Mouse (Mus musculus): ENCODE measurements around the gene Twf2. TPM values are rescaled to one million over a fixed set of nuclear protein-coding genes. Genes with fewer than 3 reads are reported as not detected.

The Twf2 gene
- polyA plus RNA-seq (2014; fragmentation: Nextera tagmentation; extraction: Ambion mirVana), result 61.3 and 65.5 TPM in 2 replicates

- no peaks in the 10 kb centered on the region for H3K36me3 ChIP-seq (ENCODE audit: control insufficient read depth, insufficient read depth, low read length)
- peak; percentile 88 for ATAC-seq (replicated peaks; ENCODE audit: low FRiP score)
- peaks cover 3% of the 10 kb centered on the region; the same call in 1 of the 2 replicates for H3K4me1 ChIP-seq (replicated peaks; ENCODE audit: control insufficient read depth, insufficient read depth, low read length)
- no peaks in the 10 kb centered on the region for H3K27me3 ChIP-seq (ENCODE audit: control insufficient read depth, insufficient read depth, low read length)
- H3K9me3 ChIP-seq (ENCODE audit: control insufficient read depth, low read length), result no peaks in the 10 kb centered on the region
- 1% methylated on average over 61 of the region's 61 CpGs for WGBS
- peak within 1 kb of the TSS; percentile 79 for H3K9ac ChIP-seq (ENCODE audit: low read length)
- peak within 1 kb of the TSS; percentile 12; the same call in 1 of the 2 replicates for H3K27ac ChIP-seq (ENCODE audit: low read depth, low read length)
- peak within 1 kb of the TSS; percentile 59 for H3K4me3 ChIP-seq (ENCODE audit: low read depth, low read length)
- peak; percentile 96 for DNase-seq (ENCODE audit: low spot score)
- H3K4me2 ChIP-seq (ENCODE audit: low read depth, low read length, severe bottlenecking), result peak within 1 kb of the TSS; percentile 76
These were observed at the start of gene Twf2 for GRCm38 (mm10) chr9:106202819-106203636. Gene Twf2 (plus strand): TSS chr9:106203108.

DNA sequence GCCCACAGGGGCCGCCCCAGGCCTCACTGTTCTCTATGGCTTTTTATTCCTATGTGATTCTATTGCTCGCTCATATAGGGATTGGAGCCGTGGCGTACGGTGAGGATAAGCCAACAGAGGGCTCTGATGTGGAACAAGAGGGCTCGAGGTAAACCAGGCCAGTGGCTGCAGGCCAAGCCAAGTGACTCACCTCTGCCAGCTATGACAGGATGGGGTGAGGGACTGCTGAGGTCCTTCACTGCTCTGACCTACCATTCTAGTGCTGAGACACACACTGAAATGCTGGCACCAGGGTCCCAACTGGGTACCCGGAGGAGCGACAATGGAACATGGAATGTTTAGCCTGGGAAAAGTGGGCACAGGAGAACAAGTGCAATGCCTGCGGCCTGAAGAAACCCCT is 48.8 kb upstream of the Twf2 start:
- no peak for DNase-seq (ENCODE audit: low spot score)
- H3K27ac ChIP-seq (ENCODE audit: low read depth, low read length), result no peak overlapping the region

GRCm38 (mm10) chr9:106156419-106156818 is 46.5 kb upstream of the Twf2 start:
- no peak overlapping the region for H3K4me3 ChIP-seq (ENCODE audit: low read depth, low read length)
- no peaks in the 10 kb centered on the region for H3K27me3 ChIP-seq (ENCODE audit: control insufficient read depth, insufficient read depth, low read length)
- no peak overlapping the region for H3K4me2 ChIP-seq (ENCODE audit: low read depth, low read length, severe bottlenecking)
- peak; percentile 85 for DNase-seq (ENCODE audit: low spot score)
- H3K36me3 ChIP-seq (ENCODE audit: control insufficient read depth, insufficient read depth, low read length), result peaks cover 5% of the 10 kb centered on the region; the same call in 1 of the 2 replicates
- no peak overlapping the region for H3K27ac ChIP-seq (ENCODE audit: low read depth, low read length)
- 51% methylated on average over 5 of the region's 5 CpGs for WGBS
- no peaks in the 10 kb centered on the region for H3K9me3 ChIP-seq (ENCODE audit: control insufficient read depth, low read length)
- H3K9ac ChIP-seq (ENCODE audit: low read length), result 0 out of 2 replicates have a peak overlapping the region, but pooled peaks have one; percentile 24
- H3K4me1 ChIP-seq (replicated peaks; ENCODE audit: control insufficient read depth, insufficient read depth, low read length), result peaks cover 7% of the 10 kb centered on the region; the same call in 1 of the 2 replicates
- ATAC-seq (replicated peaks; ENCODE audit: low FRiP score), result peak; percentile 71

More for the DNA sequence above, 48.8 kb upstream of the Twf2 start:
- Histone ChIP-seq H3K9me3 (ENCODE audit: control insufficient read depth, low read length) (no peaks in the 10 kb centered on the region), H3K36me3 (ENCODE audit: control insufficient read depth, insufficient read depth, low read length) (peaks cover 5% of the 10 kb centered on the region; the same call in 1 of the 2 replicates), H3K4me2 (ENCODE audit: low read depth, low read length, severe bottlenecking) (no peak overlapping the region), H3K27me3 (ENCODE audit: control insufficient read depth, insufficient read depth, low read length) (0 out of 2 replicates have a peak, but pooled peaks cover 2% of the 10 kb centered on the region), H3K4me3 (ENCODE audit: low read depth, low read length) (no peak overlapping the region), H3K4me1 (replicated peaks; ENCODE audit: control insufficient read depth, insufficient read depth, low read length) (peaks cover 12% of the 10 kb centered on the region; the same call in 1 of the 2 replicates), H3K9ac (ENCODE audit: low read length) (no peak overlapping the region)
- 87% methylated on average over 9 of the region's 9 CpGs for WGBS
- no peak for ATAC-seq (replicated peaks; ENCODE audit: low FRiP score)

GRCm38 (mm10) chr9:106156921-106157622 is 45.8 kb upstream of the Twf2 start:
- peak; percentile 11; the same call in 1 of the 2 replicates for ATAC-seq (replicated peaks; ENCODE audit: low FRiP score)
- WGBS, result 80% methylated on average over 21 of the region's 21 CpGs
- peaks cover 6% of the 10 kb centered on the region; the same call in 1 of the 2 replicates for H3K4me1 ChIP-seq (replicated peaks; ENCODE audit: control insufficient read depth, insufficient read depth, low read length)
- no peak overlapping the region for H3K27ac ChIP-seq (ENCODE audit: low read depth, low read length)
- no peaks in the 10 kb centered on the region for H3K27me3 ChIP-seq (ENCODE audit: control insufficient read depth, insufficient read depth, low read length)
- no peak overlapping the region for H3K4me3 ChIP-seq (ENCODE audit: low read depth, low read length)
- peak; percentile 63 for DNase-seq (ENCODE audit: low spot score)
- H3K9ac ChIP-seq (ENCODE audit: low read length), result no peak overlapping the region; the same call in 1 of the 2 replicates
- H3K9me3 ChIP-seq (ENCODE audit: control insufficient read depth, low read length), result no peaks in the 10 kb centered on the region
- peaks cover 4% of the 10 kb centered on the region; the same call in 1 of the 2 replicates for H3K36me3 ChIP-seq (ENCODE audit: control insufficient read depth, insufficient read depth, low read length)
- H3K4me2 ChIP-seq (ENCODE audit: low read depth, low read length, severe bottlenecking), result no peak overlapping the region

DNA sequence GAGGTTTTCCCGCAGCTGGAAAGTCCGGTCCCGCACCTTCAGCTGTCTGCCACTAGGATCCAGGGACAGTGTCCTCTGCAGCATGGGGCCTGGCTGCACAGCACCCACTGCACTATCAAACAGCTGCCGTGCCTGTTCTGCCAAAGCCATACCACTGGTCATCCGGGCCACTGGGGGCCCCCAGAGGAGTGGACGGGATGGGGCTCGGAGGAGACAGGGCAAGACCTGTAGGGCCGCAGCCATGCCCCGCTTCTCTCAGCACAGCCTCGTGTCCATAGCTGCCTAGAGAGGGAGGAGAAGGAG is 45.3 kb upstream of the Twf2 start:
- WGBS, result 79% methylated on average over 10 of the region's 10 CpGs
- Histone ChIP-seq H3K27me3 (ENCODE audit: control insufficient read depth, insufficient read depth, low read length) (no peaks in the 10 kb centered on the region), H3K4me2 (ENCODE audit: low read depth, low read length, severe bottlenecking) (no peak overlapping the region), H3K9ac (ENCODE audit: low read length) (no peak overlapping the region), H3K9me3 (ENCODE audit: control insufficient read depth, low read length) (no peaks in the 10 kb centered on the region), H3K4me3 (ENCODE audit: low read depth, low read length) (no peak overlapping the region), H3K36me3 (ENCODE audit: control insufficient read depth, insufficient read depth, low read length) (no peaks in the 10 kb centered on the region; the same call in 1 of the 2 replicates), H3K27ac (ENCODE audit: low read depth, low read length) (no peak overlapping the region), H3K4me1 (replicated peaks; ENCODE audit: control insufficient read depth, insufficient read depth, low read length) (peaks cover 6% of the 10 kb centered on the region; the same call in 1 of the 2 replicates)
- DNase-seq (ENCODE audit: low spot score) (no peak), ATAC-seq (replicated peaks; ENCODE audit: low FRiP score) (no peak)

- Histone ChIP-seq H3K27me3 (ENCODE audit: control insufficient read depth, insufficient read depth, low read length) (no peaks in the 10 kb centered on the region), H3K27ac (ENCODE audit: low read depth, low read length) (no peak within 1 kb of the TSS), H3K9me3 (ENCODE audit: control insufficient read depth, low read length) (no peaks in the 10 kb centered on the region), H3K4me2 (ENCODE audit: low read depth, low read length, severe bottlenecking) (no peak within 1 kb of the TSS), H3K36me3 (ENCODE audit: control insufficient read depth, insufficient read depth, low read length) (no peaks in the 10 kb centered on the region; the same call in 1 of the 2 replicates), H3K9ac (ENCODE audit: low read length) (no peak within 1 kb of the TSS; the same call in 1 of the 2 replicates), H3K4me1 (replicated peaks; ENCODE audit: control insufficient read depth, insufficient read depth, low read length) (peaks cover 6% of the 10 kb centered on the region; the same call in 1 of the 2 replicates), H3K4me3 (ENCODE audit: low read depth, low read length) (no peak within 1 kb of the TSS)
- ATAC-seq (replicated peaks; ENCODE audit: low FRiP score) (no peak), DNase-seq (ENCODE audit: low spot score) (no peak)
- WGBS, result 83% methylated on average over 6 of the region's 6 CpGs
These were observed 44.8 kb upstream of the Twf2 start, which contains the start of gene Glyctk for GRCm38 (mm10) chr9:106158037-106158491. Gene Glyctk (minus strand): TSS chr9:106158138.

- WGBS, result 85% methylated on average over 9 of the region's 9 CpGs
- peak; percentile 55 for DNase-seq (ENCODE audit: low spot score)
- Histone ChIP-seq H3K36me3 (ENCODE audit: control insufficient read depth, insufficient read depth, low read length) (no peaks in the 10 kb centered on the region), H3K4me1 (replicated peaks; ENCODE audit: control insufficient read depth, insufficient read depth, low read length) (peaks cover 6% of the 10 kb centered on the region; the same call in 1 of the 2 replicates), H3K27ac (ENCODE audit: low read depth, low read length) (no peak overlapping the region), H3K4me2 (ENCODE audit: low read depth, low read length, severe bottlenecking) (no peak overlapping the region; the same call in 1 of the 2 replicates), H3K9ac (ENCODE audit: low read length) (no peak overlapping the region), H3K27me3 (ENCODE audit: control insufficient read depth, insufficient read depth, low read length) (no peaks in the 10 kb centered on the region), H3K9me3 (ENCODE audit: control insufficient read depth, low read length) (no peaks in the 10 kb centered on the region), H3K4me3 (ENCODE audit: low read depth, low read length) (0 out of 2 replicates have a peak overlapping the region, but pooled peaks have one; percentile 41)
- no peak for ATAC-seq (replicated peaks; ENCODE audit: low FRiP score)
These were observed 43.7 kb upstream of the Twf2 start for GRCm38 (mm10) chr9:106159237-106159636.

DNA sequence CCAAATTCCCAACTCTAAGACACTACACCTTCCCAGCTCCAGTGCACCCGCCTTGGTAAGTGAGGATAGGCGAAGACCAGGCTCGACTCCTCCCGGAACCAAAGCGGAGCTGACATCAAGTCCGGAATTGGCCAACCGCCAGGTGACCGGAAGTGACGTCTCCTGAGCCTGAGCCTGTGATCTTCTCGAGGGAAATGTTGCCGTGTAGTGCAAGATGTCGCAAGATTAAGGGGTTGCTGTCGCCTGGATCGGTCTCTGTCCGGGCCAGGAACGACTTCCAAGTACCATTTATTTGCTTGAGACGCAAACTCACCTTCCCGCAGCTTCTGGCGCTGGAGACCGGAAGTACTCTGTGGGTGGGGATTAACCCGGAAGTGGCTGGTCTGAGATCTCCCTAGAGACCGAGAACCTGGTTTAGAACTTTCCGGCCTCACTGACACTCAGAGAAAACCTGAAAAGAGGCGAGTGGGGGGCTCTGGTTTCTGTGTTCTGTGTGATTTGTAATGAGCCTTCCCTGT is 43.1 kb upstream of the Twf2 start:
- WGBS, result 5% methylated on average over 24 of the region's 24 CpGs
- Histone ChIP-seq H3K4me2 (ENCODE audit: low read depth, low read length, severe bottlenecking) (peak overlapping the region; percentile 67), H3K9ac (ENCODE audit: low read length) (peak overlapping the region; percentile 63), H3K27ac (ENCODE audit: low read depth, low read length) (peak overlapping the region; percentile 85), H3K4me3 (ENCODE audit: low read depth, low read length) (peak overlapping the region; percentile 41), H3K36me3 (ENCODE audit: control insufficient read depth, insufficient read depth, low read length) (no peaks in the 10 kb centered on the region), H3K9me3 (ENCODE audit: control insufficient read depth, low read length) (no peaks in the 10 kb centered on the region), H3K27me3 (ENCODE audit: control insufficient read depth, insufficient read depth, low read length) (no peaks in the 10 kb centered on the region), H3K4me1 (replicated peaks; ENCODE audit: control insufficient read depth, insufficient read depth, low read length) (peaks cover 6% of the 10 kb centered on the region; the same call in 1 of the 2 replicates)
- ATAC-seq (replicated peaks; ENCODE audit: low FRiP score) (peak; percentile 68), DNase-seq (ENCODE audit: low spot score) (peak; percentile 94)
